Mouse (Mus musculus): ENCODE results near the gene Mok. TPM values are rescaled to one million over a fixed set of nuclear protein-coding genes. Genes with fewer than 3 reads are reported as not detected.

Mok gene
- 0.16 and 0.24 TPM in 2 replicates for polyA plus RNA-seq (2012; ENCODE audit: low replicate concordance)

DNA sequence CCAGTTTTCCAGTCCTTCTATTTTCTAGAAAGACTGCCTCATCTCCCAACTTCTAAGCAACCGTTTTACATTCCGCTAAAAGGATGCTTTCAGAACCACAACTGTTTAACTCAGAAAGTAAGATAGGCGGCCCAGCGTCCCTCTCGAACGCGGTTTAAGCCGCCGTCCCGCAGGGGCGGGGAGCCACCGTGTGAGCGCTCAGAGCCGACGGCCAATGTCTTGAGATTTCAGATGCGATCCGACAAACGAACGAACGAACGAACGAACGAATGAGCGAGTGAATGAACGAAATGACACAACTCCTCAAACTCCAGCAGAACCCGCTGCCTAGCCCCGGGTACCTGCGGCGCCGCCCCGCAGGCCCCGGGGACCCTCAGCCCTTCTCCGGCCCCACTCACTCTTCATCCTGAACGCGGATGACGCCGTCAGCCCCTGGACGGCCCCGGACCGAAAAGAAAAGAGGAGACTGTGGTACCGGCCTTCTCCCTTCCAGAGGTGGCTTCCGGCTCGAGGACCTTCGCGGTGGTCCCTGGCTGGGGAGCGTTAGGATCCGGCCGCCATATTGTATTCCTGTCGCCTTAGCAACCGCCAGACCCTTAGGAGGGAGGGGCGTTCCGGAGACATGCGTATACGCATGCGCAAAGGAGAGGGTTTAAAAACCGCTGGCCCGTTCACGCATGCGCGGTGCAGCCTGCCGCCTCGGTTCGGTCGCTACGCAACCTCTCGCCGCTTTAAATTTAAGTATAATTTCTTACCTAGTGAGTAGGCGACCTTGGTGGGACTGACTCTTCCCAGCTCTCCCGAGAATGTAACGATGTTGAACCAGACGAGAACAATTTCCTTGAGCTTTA lies at the start of gene Mok:
Mok (minus strand) TSS at position 592 of the 851 bp plus-strand sequence.

DNA sequence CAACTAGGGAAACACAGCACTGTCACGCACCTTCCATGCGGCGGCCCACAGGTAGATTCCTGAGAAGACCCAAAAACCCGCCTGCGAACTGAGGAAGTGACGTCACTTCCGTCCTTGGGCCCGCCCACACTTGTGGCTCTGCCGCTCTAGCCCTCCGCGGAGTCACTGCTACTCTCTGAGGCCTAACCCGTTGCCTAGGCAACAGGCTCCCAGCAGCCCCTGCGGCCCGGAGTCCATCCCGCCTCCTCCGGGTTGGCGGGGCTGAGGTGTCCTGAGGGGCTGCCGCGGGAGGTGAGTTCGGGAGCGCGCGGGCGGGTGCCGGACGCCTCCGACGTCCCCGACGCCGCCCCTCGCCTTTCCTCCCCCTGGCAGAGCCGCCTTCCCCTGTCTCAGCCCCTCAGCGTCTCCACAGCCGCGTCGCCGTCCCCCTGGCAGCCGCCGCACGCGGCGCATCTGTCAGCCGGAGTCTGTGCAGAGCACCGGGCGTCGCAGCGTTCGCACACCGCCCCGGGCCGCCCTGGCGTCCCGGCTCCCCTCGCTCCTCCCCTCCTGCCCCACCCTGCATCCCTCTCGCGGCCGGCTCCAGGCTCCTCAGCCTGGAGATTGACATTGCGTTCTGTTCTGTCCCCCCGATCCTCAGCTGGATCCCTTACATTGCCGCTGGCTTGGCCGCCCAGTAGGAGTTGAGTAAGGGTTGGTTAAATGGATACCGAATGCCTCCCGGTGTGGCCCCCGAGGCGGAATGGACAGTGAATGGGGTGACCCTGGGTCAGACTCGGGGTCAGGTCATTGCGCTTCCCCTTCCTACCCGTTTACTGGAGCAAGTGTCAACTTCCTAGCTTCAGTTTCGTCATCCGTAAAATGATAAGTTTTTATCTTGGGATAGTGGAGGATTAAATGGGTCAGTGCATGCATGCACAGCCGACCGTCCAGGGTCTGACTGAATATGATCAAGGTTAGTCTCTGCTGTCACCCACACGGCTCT lies 48.6 kb upstream of the Mok start, which contains the start of the genes Cinp and Tecpr2:
Cinp (minus strand) TSS at position 110 of the 985 bp plus-strand sequence.
Tecpr2 (plus strand) TSS at position 229 of the 985 bp plus-strand sequence.

DNA sequence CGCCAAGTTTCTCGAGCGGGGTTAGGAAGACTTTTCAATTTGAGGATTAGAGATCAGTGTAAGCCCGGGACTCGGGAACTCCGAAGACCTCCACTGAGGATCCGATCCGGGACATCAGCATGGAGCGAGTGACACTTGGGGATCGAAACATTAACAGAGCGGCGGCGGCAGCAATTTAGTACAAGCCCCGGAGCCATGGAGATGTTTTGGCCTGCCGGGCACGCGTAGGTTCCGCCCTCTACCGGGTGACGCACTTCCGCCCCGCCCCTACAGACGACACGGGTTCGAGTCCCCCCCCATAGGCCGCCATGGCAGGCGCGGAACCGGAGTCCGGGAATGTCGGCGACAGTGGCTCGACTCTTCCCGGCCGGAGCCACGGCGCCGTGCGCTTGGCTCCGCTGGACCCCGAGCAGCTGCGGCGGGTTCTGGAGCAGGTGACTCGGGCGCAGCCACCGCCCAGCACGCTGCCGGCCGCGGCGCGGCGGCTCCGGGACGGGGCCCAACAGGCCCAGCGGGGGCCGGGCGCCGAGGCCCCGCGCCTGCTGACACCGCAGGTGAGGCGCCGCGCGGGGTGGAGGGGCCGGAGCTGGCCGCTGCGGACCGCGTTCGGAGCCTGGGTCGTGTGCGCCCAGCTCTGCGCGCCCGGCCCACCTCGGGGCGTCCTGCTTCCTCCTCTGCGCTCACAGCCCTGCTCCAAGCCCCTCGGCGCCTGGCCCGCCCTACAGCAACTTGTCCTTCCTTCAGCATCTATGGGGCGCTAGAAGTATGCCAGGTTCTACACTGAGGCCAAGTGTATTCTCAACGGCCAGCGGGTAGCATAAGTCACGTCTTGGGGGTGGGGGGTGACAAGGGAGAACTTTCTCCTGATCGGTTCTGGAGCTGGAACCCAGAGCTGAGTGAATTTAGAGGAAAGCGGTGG lies 9.5 kb upstream of the Mok start, which contains the start of gene Zfp839:
Zfp839 (plus strand) TSS at position 244 of the 919 bp plus-strand sequence.

Other genes starting within 250 kb of the Mok start
- gene Dync1h1, start 239.5 kb downstream of the Mok start, polyA plus RNA-seq (2012; ENCODE audit: low replicate concordance): 291 and 319 TPM in 2 replicates
- not detected in 2 replicates for gene 1700001K19Rik, start 158.3 kb downstream of the Mok start, polyA plus RNA-seq (2012; ENCODE audit: low replicate concordance)
- 12.6 and 64.2 TPM in 2 replicates for gene Hsp90aa1, start 138.2 kb downstream of the Mok start, polyA plus RNA-seq (2012; ENCODE audit: low replicate concordance)
- gene Wdr20, start 103.0 kb downstream of the Mok start, polyA plus RNA-seq (2012; ENCODE audit: low replicate concordance): 3.5 and 58.0 TPM in 2 replicates
- 3.4 and 4.0 TPM in 2 replicates for gene Zfp839, start 9.3 kb upstream of the Mok start, polyA plus RNA-seq (2012; ENCODE audit: low replicate concordance)
- gene Cinp, start 48.2 kb upstream of the Mok start, polyA plus RNA-seq (2012; ENCODE audit: low replicate concordance): 3.0 and 18.1 TPM in 2 replicates
- gene Tecpr2, start 48.3 kb upstream of the Mok start, polyA plus RNA-seq (2012; ENCODE audit: low replicate concordance): 3.1 and 4.7 TPM in 2 replicates
- gene Ankrd9, start 138.1 kb upstream of the Mok start, polyA plus RNA-seq (2012; ENCODE audit: low replicate concordance): 30.1 and 50.5 TPM in 2 replicates
- gene Rcor1, start 198.4 kb upstream of the Mok start, polyA plus RNA-seq (2012; ENCODE audit: low replicate concordance): 23.0 and 41.3 TPM in 2 replicates